Mouse (Mus musculus) left cerebral cortex, adult 6 months (tissue): ENCODE results near the gene Cep85l. TPM values are rescaled to one million over a fixed set of nuclear protein-coding genes. Genes with fewer than 3 reads are reported as not detected.

Experiments
- long read RNA-seq, 2 experiments: library from polyadenylated mRNA; unstranded; transcript quantifications; one replicate each; pipeline ENCODE4 v2.0.0; 2019 to 2020
- polyA plus RNA-seq: library from polyadenylated mRNA; unstranded; fragments of <200 nt; fragmentation: Nextera tagmentation; gene quantifications from 2 replicates; pipeline ENCODE4 v1.2.3, GENCODE M21; 2021

Cep85l gene
- 9.4 and 10.5 TPM in 2 replicates for polyA plus RNA-seq
- long read RNA-seq, experiment 1, full-length matches to known transcripts, result 2 of 22 reads
- long read RNA-seq, experiment 1, partial matches to known transcripts, result 15 of 22 reads
- long read RNA-seq, experiment 1, other reads (novel, unspliced or antisense), result 5 of 22 reads
- long read RNA-seq, experiment 2, partial matches to known transcripts, result 13 of 16 reads
- long read RNA-seq, experiment 2, other reads (novel, unspliced or antisense), result 3 of 16 reads

DNA sequence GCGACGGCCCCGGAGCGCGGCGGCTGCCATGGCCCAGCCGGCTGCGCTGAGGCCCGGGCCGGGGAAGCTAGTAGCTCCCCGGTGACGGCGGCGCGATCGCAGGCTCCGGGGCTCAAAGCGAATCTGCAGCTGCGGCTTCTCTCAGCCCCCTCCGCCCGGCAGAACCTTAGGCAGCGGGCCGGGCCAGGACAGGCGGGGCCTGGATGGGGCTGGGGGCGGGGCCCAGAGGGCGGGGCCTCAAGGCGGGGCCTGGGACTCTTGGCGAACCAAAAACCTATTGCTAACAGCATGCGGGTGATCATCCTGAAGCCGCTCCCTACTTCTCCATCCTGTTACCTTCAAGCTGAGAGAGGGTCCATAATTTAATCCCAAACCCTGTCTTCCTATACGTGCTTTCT is at the start of gene Cep85l:
Cep85l (minus strand) TSS at position 239 of the 398 bp plus-strand sequence.

GRCm38 (mm10) chr10:53337162-53337923 is 42.4 kb downstream of the Cep85l start, which contains the start of gene Pln:
Gene Pln (plus strand): TSS chr10:53337667.

Other genes starting within 250 kb of the Cep85l start
- gene Pln, start 42.3 kb downstream of the Cep85l start, polyA plus RNA-seq, result 0.14 and 0.27 TPM in 2 replicates
- 22.2 and 23.4 TPM in 2 replicates for gene Asf1a, start 216.8 kb upstream of the Cep85l start, polyA plus RNA-seq